Mouse (Mus musculus) R1 (cell line): ENCODE results near the gene Otud3.

Experiments used
- DNase-seq: peaks from one replicate; pipeline ENCODE4 v3.0.0-alpha.2; 2018; ENCODE audit warnings: low read depth, low spot score

Otud3 gene

GRCm38 (mm10) chr4:138892655-138893054, 21.1 kb downstream of the Otud3 start:
- no peak for DNase-seq

- peak; percentile 22 for DNase-seq
Measured at GRCm38 (mm10) chr4:138889635-138890034, 24.1 kb downstream of the Otud3 start.

GRCm38 (mm10) chr4:138889165-138889564, 24.6 kb downstream of the Otud3 start:
- peak; percentile 83 for DNase-seq

- DNase-seq: peak; percentile 83
Measured at GRCm38 (mm10) chr4:138884261-138884660, 29.5 kb downstream of the Otud3 start.

- DNase-seq: peak; percentile 41
Measured at GRCm38 (mm10) chr4:138882179-138882578, 31.6 kb downstream of the Otud3 start.

GRCm38 (mm10) chr4:138880811-138881584, 32.7 kb downstream of the Otud3 start:
- DNase-seq: no peak

GRCm38 (mm10) chr4:138879808-138880207, 33.9 kb downstream of the Otud3 start:
- DNase-seq: no peak

- DNase-seq: no peak
Measured at GRCm38 (mm10) chr4:138878783-138879182, 35.0 kb downstream of the Otud3 start.

- DNase-seq: no peak
Measured at GRCm38 (mm10) chr4:138877731-138878130, 36.0 kb downstream of the Otud3 start, which contains the start of gene Pla2g2e. Gene Pla2g2e (plus strand): TSS chr4:138877942.

GRCm38 (mm10) chr4:138875986-138876385, 37.8 kb downstream of the Otud3 start:
- no peak for DNase-seq

GRCm38 (mm10) chr4:138875275-138875674, 38.5 kb downstream of the Otud3 start:
- peak; percentile 18 for DNase-seq

GRCm38 (mm10) chr4:138873864-138874263, 39.9 kb downstream of the Otud3 start, which contains the start of gene Gm13030:
Gene Gm13030 (minus strand): TSS chr4:138873964.
- no peak for DNase-seq

GRCm38 (mm10) chr4:138868666-138869065, 45.1 kb downstream of the Otud3 start:
- DNase-seq: peak; percentile 21

- DNase-seq: peak; percentile 80
Measured at GRCm38 (mm10) chr4:138866413-138866812, 47.3 kb downstream of the Otud3 start.

- no peak for DNase-seq
Measured at GRCm38 (mm10) chr4:138865991-138866390, 47.8 kb downstream of the Otud3 start.

- no peak for DNase-seq
Measured at GRCm38 (mm10) chr4:138865092-138865491, 48.7 kb downstream of the Otud3 start.

GRCm38 (mm10) chr4:138863344-138863998, 50.3 kb downstream of the Otud3 start, which contains the start of gene Pla2g5:
Gene Pla2g5 (minus strand): TSS chr4:138863482.
- DNase-seq: peak; percentile 94

- DNase-seq: peak; percentile 95
Measured at GRCm38 (mm10) chr4:138859728-138860127, 54.0 kb downstream of the Otud3 start.

GRCm38 (mm10) chr4:138859245-138859644, 54.5 kb downstream of the Otud3 start:
- DNase-seq: peak; percentile 87

- DNase-seq: no peak
Measured at GRCm38 (mm10) chr4:138858446-138858845, 55.3 kb downstream of the Otud3 start.

- DNase-seq: no peak
Measured at GRCm38 (mm10) chr4:138857576-138857975, 56.2 kb downstream of the Otud3 start.

- DNase-seq: peak; percentile 95
Measured at GRCm38 (mm10) chr4:138856491-138856890, 57.3 kb downstream of the Otud3 start.
